Mouse (Mus musculus): ENCODE measurements around the gene Dhrs3. TPM values are rescaled to one million over a fixed set of nuclear protein-coding genes. Genes with fewer than 3 reads are reported as not detected.

Gene Dhrs3
- polyA plus RNA-seq, 1 experiment: 227 TPM

GRCm38 (mm10) chr4:144971048-144971447, 78.4 kb downstream of the Dhrs3 start:
- Histone ChIP-seq H3K36me3 (ENCODE audit: control insufficient read depth, insufficient read depth, low read length) (no peaks in the 10 kb centered on the region), H3K4me3 (ENCODE audit: control insufficient read depth, insufficient read depth, low read length) (no peak overlapping the region), H3K4me1 (replicated peaks; ENCODE audit: control insufficient read depth, insufficient read depth, low read length) (peaks cover 3% of the 10 kb centered on the region), H3K27ac (ENCODE audit: control insufficient read depth, insufficient read depth, low read length) (no peak overlapping the region), H3K27me3 (ENCODE audit: control insufficient read depth, insufficient read depth, low read length) (no peaks in the 10 kb centered on the region)
- 64% methylated on average over 2 of the region's 2 CpGs for WGBS
- TF ChIP-seq CTCF (IDR thresholded peaks at IDR 0.05; ENCODE audit: borderline replicate concordance, control insufficient read depth, extremely low read depth, insufficient read depth, low read length, poor library complexity) (no peak), POLR2A (IDR thresholded peaks at IDR 0.05; ENCODE audit: control insufficient read depth, extremely low read depth, insufficient read depth, low read length, poor library complexity) (no peak)
- no peak for DNase-seq

- DNase-seq: no peak
- Histone ChIP-seq H3K4me1 (replicated peaks; ENCODE audit: control insufficient read depth, insufficient read depth, low read length) (peaks cover 3% of the 10 kb centered on the region), H3K27me3 (ENCODE audit: control insufficient read depth, insufficient read depth, low read length) (no peaks in the 10 kb centered on the region), H3K36me3 (ENCODE audit: control insufficient read depth, insufficient read depth, low read length) (no peaks in the 10 kb centered on the region), H3K4me3 (ENCODE audit: control insufficient read depth, insufficient read depth, low read length) (no peak overlapping the region), H3K27ac (ENCODE audit: control insufficient read depth, insufficient read depth, low read length) (no peak overlapping the region)
- TF ChIP-seq POLR2A (IDR thresholded peaks at IDR 0.05; ENCODE audit: control insufficient read depth, extremely low read depth, insufficient read depth, low read length, poor library complexity) (no peak), CTCF (IDR thresholded peaks at IDR 0.05; ENCODE audit: borderline replicate concordance, control insufficient read depth, extremely low read depth, insufficient read depth, low read length, poor library complexity) (no peak)
- WGBS: 86% methylated on average over 6 of the region's 6 CpGs
These were observed 80.5 kb downstream of the Dhrs3 start for GRCm38 (mm10) chr4:144972948-144973720.

DNA sequence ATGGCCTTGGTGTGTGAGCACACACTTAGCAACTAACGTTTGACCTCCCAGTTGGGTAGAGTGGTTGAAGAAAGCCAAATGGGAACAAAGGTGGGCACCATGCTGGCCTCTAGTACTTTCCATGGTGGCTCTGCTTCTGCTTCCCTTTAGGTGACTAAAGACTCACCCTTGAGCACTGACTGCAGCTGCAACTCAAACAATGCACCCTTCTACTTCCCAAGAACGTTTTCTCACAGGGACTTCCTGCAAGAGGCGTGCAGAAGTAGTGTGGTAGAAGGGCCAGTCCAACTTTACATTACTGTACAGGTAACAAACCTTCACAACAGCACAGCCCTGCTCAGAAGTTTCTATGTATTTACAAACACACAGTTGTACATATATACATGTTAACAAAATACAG, 81.8 kb downstream of the Dhrs3 start:
- 53% methylated on average over 3 of the region's 3 CpGs for WGBS
- no peak for TF ChIP-seq POLR2A (IDR thresholded peaks at IDR 0.05; ENCODE audit: control insufficient read depth, extremely low read depth, insufficient read depth, low read length, poor library complexity)
- no peak for TF ChIP-seq CTCF (IDR thresholded peaks at IDR 0.05; ENCODE audit: borderline replicate concordance, control insufficient read depth, extremely low read depth, insufficient read depth, low read length, poor library complexity)
- Histone ChIP-seq H3K4me3 (ENCODE audit: control insufficient read depth, insufficient read depth, low read length) (no peak overlapping the region), H3K27me3 (ENCODE audit: control insufficient read depth, insufficient read depth, low read length) (no peaks in the 10 kb centered on the region), H3K27ac (ENCODE audit: control insufficient read depth, insufficient read depth, low read length) (no peak overlapping the region), H3K4me1 (replicated peaks; ENCODE audit: control insufficient read depth, insufficient read depth, low read length) (peaks cover 14% of the 10 kb centered on the region), H3K36me3 (ENCODE audit: control insufficient read depth, insufficient read depth, low read length) (no peaks in the 10 kb centered on the region)
- no peak for DNase-seq

DNA sequence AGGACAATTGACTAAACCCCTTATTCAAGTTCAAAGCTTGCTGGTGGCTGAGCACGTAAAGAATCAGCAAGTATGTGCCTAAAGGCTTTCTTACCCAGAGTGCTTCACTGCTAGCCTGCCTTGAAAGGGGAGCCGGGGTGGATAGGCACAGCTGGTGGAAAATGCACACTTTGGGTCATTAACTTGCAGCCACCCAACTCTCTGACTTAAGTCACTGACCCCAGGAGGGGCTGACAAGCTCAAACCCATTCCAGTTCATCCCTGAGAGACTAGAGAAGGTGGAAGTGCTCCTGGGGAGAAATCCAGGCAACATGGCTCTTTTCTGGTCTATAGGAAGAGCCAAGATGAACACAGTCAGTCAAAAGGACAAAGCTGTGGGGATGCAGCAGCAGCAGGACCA, 82.9 kb downstream of the Dhrs3 start:
- Histone ChIP-seq H3K4me1 (replicated peaks; ENCODE audit: control insufficient read depth, insufficient read depth, low read length) (peaks cover 14% of the 10 kb centered on the region), H3K27me3 (ENCODE audit: control insufficient read depth, insufficient read depth, low read length) (no peaks in the 10 kb centered on the region), H3K27ac (ENCODE audit: control insufficient read depth, insufficient read depth, low read length) (no peak overlapping the region), H3K4me3 (ENCODE audit: control insufficient read depth, insufficient read depth, low read length) (no peak overlapping the region), H3K36me3 (ENCODE audit: control insufficient read depth, insufficient read depth, low read length) (no peaks in the 10 kb centered on the region)
- 89% methylated on average over 2 of the region's 2 CpGs for WGBS
- TF ChIP-seq POLR2A (IDR thresholded peaks at IDR 0.05; ENCODE audit: control insufficient read depth, extremely low read depth, insufficient read depth, low read length, poor library complexity) (no peak), CTCF (IDR thresholded peaks at IDR 0.05; ENCODE audit: borderline replicate concordance, control insufficient read depth, extremely low read depth, insufficient read depth, low read length, poor library complexity) (no peak)
- no peak for DNase-seq

DNA sequence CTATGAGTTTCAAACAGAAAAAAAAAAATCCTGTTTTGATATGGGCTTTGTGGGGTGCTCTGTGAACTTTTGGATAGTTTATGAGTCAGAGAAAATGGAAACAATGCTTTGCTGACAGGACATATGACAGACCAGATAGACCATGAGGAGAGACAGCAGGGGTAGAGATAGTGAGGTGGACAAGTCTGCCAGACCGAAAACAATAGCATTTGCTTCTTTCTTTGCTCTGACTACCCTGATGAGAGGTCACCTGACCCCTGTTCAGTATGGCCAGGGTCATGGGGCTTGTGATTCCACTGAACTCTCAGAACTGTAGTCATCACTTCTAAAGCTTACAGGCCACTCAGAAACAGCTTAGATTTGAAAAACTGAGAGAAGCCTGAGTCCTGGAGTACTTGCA, 84.4 kb downstream of the Dhrs3 start:
- TF ChIP-seq CTCF (IDR thresholded peaks at IDR 0.05; ENCODE audit: borderline replicate concordance, control insufficient read depth, extremely low read depth, insufficient read depth, low read length, poor library complexity) (no peak), POLR2A (IDR thresholded peaks at IDR 0.05; ENCODE audit: control insufficient read depth, extremely low read depth, insufficient read depth, low read length, poor library complexity) (no peak)
- Histone ChIP-seq H3K27ac (ENCODE audit: control insufficient read depth, insufficient read depth, low read length) (no peak overlapping the region), H3K4me3 (ENCODE audit: control insufficient read depth, insufficient read depth, low read length) (no peak overlapping the region), H3K36me3 (ENCODE audit: control insufficient read depth, insufficient read depth, low read length) (0 out of 2 replicates have a peak, but pooled peaks cover under 1% of the 10 kb centered on the region), H3K4me1 (replicated peaks; ENCODE audit: control insufficient read depth, insufficient read depth, low read length) (peaks cover 17% of the 10 kb centered on the region), H3K27me3 (ENCODE audit: control insufficient read depth, insufficient read depth, low read length) (no peaks in the 10 kb centered on the region)
- 92% methylated on average over 1 of the region's 1 CpGs for WGBS
- no peak for DNase-seq

Other genes with a start within 250 kb of the Dhrs3 start
- not detected in 2 replicates for gene Gm436, start 206.5 kb upstream of the Dhrs3 start, polyA plus RNA-seq (2012; rRNA removed)
- gene Gm13178, start 171.4 kb upstream of the Dhrs3 start, polyA plus RNA-seq (2012; rRNA removed): 0.10 TPM in 1 of 2 replicates, not detected in the other
- gene Gm438, start 106.2 kb upstream of the Dhrs3 start, polyA plus RNA-seq (2012; rRNA removed): not detected in 2 replicates

All from thymus, adult 2 months (tissue).